Mouse (Mus musculus) mouse trophoblast stem cell (cell line): ENCODE measurements around the gene Irak3.
"Not testable (repeated sequence)": the region's sequence is repeated elsewhere in the genome, so short reads cannot be mapped to it uniquely, and the experiment has no call there.

Experiments used
- in situ Hi-C, 2 experiments: fragments of 300-500 bp; cut with MseI, MboI; formaldehyde crosslinking; loops; 2 replicates in 1 of 2; 3 replicates in 1 of 2; pipeline ENCODE4 v1.15.1; 2025

Gene Irak3

DNA sequence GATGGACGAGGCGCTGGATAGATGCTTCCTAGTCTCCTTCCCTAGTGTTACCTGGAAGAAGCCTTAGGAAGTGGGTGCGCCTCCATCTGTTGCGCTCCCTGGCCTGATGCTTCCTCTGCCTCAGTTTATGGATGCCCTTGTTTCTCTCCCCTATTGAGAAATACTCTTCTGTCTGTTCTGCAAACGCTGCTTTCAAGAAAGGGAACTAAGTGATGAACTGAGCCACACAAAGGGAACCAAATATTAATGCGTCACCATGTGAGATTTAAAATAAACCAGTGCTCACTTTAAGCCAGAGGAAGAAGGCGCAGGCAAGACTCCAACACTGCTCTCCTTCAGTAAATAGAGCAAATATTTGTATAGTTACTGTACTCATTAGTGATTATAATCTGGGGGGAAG lies 38.4 kb downstream of the Irak3 start:
- in situ Hi-C loops, result no loop called here

DNA sequence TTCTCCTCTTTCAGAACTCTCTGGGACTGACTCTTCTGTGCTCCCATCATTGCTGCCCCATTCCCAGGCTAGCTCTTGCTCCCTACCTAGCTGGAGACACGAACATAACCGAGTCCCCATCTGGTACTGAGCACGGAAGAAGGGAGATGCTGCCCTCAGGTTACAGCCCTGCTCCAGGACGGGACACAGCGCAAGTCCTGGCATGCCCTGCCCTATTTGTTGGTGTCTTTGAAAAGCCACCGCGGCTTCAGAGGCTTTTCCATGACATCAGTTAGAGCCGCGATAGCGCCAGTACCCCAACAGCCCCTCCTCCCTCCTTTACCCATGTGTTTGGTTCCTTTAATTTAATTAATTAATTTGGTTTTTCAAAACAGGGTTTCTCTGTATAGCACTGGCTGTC lies 39.1 kb downstream of the Irak3 start:
- in situ Hi-C loops, result no loop called here

DNA sequence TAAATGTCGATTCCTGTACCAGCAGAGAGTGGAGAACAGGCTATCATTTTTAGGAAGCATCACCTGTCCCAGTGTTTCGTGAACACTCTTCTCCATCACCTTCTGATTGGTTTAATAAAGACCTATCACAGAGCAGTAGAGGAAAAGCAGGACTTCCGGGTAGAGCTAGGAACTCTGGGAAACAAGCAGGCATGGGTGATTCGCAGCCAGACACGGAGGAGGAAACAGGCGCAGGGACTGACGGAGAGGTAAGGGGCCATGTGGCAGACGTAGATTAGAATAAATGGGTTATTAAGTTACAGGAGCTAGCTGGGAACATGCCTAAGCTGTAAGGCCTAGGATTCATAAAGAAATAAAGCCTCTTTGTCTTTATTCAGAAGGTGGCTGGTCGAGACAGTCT lies 41.4 kb downstream of the Irak3 start:
- in situ Hi-C loops, result no loop called here

- in situ Hi-C loops, result no loop called here
These were observed 48.0 kb downstream of the Irak3 start for GRCm38 (mm10) chr10:120153911-120154310.

- in situ Hi-C loops, result no loop called here
These were observed 50.3 kb downstream of the Irak3 start for GRCm38 (mm10) chr10:120151672-120152071.

GRCm38 (mm10) chr10:120140916-120141516 lies 60.9 kb downstream of the Irak3 start:
- in situ Hi-C loops, result no loop called here

DNA sequence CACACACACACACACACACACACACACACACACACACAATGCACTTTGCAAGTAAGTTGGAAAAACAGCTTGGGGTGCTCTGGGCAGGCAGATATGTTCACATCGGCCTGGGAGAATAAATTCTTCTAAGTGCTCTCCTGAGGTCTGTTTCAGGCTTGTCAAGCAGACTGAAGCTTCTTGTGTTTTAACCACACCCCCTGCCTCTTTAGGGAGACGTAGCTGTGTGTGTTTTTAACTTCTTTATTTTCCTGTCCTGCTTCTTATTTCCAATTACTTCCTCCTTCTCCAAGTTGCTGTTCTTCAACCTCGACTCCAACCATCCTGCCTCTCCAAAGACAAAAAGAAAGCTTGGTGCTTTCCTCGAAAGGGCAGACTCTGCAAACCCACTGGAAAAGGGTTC lies 61.7 kb downstream of the Irak3 start:
- in situ Hi-C loops, result no loop called here

DNA sequence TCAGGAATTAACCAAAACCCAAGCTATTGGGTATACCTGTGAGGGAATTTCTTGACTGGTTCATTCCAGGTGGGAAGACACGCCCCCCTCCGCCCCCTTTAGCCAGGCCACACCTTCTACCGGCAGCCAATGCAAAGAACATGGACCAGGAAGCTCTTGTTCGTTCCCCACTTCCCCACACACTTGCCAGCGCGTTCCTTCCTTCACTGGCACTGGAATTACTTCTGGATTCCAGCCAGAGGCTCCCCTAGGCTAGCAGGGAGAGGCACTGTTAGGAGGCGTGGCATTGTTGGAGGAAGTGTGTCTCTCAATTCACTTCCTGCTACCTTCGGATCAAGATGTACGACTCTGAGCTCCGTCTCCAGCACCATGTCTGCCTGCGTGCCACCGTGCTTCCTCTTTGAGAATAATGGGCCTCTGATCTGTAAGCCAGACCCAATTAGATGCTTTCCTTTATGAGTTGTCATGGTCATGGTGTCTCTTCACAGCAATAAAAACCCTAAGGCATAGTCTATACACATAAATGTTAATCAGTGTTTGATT lies 65.8 kb downstream of the Irak3 start:
- in situ Hi-C loops, result no loop called here

- in situ Hi-C loops, result no loop called here
These were observed 68.2 kb downstream of the Irak3 start for GRCm38 (mm10) chr10:120133697-120134096.

- in situ Hi-C loops, result no loop called here
These were observed 71.3 kb downstream of the Irak3 start for GRCm38 (mm10) chr10:120130621-120131020.

DNA sequence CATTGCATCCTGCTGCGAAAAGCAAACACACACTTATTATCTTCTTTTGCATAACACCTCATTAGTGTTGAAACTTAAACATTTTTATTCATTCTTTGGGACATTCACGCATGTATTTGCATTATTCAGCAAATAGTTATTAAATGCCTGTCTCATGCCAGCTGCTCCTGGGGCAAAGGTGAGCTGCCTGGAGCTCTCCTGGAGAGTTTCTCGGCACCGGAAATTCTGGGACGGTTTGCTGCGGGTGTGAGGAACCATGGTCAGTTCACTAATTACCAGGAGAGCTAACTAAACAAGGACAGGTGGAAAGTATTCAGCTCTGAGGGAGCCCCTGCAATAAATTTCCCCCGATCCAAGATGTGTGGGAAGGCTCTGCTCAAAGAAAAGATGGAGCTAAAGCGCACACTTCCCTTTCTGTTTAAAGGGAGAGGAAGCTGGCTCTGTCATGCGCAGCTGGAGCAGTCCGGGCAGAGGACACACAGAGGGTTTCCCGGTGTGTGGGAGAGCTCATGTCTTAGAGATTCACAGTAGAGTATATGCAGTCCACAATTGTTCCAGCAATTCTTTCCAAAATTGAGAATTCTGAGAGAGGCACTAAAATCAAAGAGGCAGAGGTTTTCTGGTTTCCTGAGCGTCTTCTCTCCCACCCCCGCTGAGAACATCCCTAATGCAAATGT lies 73.2 kb downstream of the Irak3 start:
- in situ Hi-C loops, result loop anchor here (10.0 kb wide), 1 partner anchor 324 kb away; no protein-coding TSS in a partner anchor

DNA sequence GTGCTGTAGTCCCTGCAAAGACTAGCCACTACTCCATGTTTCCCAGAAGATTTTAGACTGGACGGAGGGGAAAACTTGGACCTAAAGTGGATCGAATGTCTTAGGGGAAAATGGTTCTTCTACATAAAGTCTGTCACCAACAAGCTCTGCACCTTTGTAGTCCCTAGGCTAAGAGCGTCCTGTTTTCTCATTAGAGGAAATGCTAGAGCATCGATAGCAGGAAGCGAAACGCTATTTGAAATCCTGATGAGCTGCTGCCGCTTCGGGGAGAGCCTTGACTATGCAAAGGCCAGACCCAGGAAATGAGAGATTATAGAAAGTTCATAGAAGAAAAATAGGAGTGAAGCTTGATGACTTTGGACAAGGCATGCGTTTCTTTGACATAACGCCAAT lies 76.5 kb downstream of the Irak3 start:
- in situ Hi-C loops, result loop anchor here (10.0 kb wide), 1 partner anchor 321 kb away; no protein-coding TSS in a partner anchor

DNA sequence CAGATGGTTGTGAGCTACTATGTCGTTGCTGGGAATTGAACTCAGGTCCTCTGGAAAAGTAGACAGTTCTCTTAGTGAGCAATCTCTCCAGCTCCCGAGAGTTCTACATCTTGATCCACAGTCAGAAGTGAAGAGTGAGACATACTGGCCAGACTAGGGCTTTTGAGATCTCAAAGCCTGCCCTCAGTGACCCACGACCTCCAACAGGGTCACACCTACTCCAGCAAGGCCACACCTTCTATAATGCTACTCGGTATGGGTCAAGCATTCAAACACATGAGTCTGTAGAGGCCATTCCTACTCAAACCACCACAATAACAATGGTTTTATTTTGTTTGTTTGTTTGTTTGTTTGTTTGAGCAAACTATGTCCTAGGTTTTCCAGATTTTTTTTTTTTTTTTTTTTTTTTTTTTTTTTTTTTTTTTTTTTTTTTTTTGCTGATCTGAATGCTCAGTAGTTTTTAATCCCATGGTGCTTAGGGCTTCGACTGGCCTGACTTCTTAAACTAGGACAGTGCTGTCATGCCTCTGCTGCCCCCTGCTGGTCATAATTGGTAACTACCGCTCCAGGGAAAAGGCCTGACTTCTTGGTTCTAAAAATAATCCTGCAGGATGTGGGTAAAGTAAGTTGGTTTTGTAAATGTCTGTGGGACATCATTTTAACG lies 77.0 kb downstream of the Irak3 start:
- in situ Hi-C loops, result loop anchor here (10.0 kb wide), 1 partner anchor 320 kb away; no protein-coding TSS in a partner anchor

DNA sequence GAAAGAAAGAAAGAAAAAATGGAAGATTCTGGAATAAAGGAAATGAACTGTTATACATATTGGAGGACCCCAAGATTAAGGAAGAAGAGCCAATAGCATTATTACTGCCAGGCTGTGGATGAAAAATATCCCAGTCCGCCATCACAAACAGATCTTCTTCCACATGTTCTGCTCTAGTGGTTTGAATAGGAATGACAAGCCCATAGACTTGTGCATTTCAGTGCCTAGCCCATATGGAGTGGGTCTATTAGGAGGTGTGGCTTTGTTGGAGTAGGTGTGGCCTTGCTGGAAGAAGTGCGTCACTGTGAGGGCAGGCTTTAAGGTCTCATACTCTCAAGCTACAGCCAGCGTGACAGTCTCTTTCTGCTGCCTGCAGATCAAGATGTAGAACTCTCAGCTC lies 78.2 kb downstream of the Irak3 start:
- in situ Hi-C loops, result loop anchor here (10.0 kb wide), 1 partner anchor 319 kb away; no protein-coding TSS in a partner anchor

GRCm38 (mm10) chr10:120115249-120115648 lies 86.7 kb downstream of the Irak3 start:
- in situ Hi-C loops, result no loop called here

DNA sequence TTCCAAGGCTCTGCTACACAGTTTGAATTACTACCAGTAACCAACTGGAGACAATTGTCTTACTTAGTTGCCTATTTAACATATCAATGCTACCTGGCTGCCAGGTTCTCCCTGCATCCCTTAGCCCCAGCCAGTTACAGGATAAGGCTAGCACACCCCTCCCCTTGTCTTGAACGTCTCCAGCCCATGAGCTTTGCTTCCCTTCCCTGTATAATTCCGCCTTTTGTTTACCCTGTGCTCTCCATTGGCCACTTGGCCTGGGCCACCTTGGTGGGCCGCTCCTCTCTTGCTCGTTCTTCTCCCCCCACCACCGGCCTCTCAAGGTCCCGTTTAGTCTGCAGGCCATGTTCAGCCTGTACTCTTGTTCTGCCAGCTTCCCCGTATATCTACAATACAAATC lies 87.4 kb downstream of the Irak3 start:
- in situ Hi-C loops, result no loop called here

GRCm38 (mm10) chr10:120113980-120114379 lies 88.0 kb downstream of the Irak3 start:
- in situ Hi-C loops, result no loop called here

GRCm38 (mm10) chr10:120113482-120113881 lies 88.4 kb downstream of the Irak3 start:
- in situ Hi-C loops, result not testable (repeated sequence)

DNA sequence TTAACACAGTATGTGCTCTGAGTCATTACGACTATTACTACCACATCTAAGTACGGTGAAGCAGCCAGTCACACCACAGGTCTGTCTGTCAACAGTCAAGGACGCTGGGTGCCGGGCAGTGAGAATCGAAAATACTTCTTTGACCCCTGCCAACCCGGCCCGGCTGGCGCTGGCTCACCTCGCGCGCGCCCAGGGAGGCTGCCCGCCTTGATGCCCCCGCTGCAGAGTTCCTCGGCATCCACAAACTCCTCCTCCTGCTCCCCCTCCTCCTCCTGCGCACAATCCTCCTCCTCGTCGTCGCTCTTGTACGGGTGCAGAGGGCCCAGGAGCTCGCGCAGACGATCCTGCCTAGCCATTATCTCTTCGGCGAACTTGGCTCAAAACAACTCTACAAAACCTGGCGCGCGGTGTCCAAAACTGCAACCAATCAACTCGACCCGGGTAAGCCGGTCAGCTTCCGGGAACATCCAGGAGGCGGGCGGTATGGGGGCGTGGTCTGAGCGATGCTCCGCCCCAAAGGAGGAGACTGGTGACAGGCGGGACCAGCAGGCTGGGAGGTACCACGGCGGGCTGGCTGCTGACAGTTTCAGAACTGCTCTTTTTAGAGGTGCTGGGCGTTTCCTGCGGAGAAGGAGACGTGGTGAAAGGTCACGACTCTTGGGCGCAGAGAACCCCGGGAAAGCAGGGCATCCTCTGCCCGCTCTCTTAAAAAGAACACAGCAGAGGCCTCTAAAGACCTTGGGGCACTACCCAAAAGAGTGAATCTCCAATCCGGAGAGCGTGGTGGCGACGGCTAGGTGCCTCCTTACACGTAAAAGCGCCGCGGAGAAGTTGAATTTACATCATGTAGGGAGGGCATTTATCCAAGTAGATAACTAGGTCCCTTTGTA lies 89.2 kb downstream of the Irak3 start, which contains the start of gene Helb:
Gene Helb (minus strand): TSS at position 481 of the 890 bp plus-strand sequence.
- in situ Hi-C loops, result no loop called here

- in situ Hi-C loops, result no loop called here
These were observed 90.1 kb downstream of the Irak3 start for GRCm38 (mm10) chr10:120111691-120112319.

GRCm38 (mm10) chr10:120100806-120101205 lies 101.1 kb downstream of the Irak3 start:
- in situ Hi-C loops, result no loop called here
